Mouse (Mus musculus) lung, postnatal 4 days (tissue): Measurements from ENCODE around the gene Pclo.
"Not testable (repeated sequence)": the region's sequence is repeated elsewhere in the genome, so short reads cannot be mapped to it uniquely, and the experiment has no call there.

Experiments used
- DNase-seq, 2 experiments: peaks; one replicate each; pipeline ENCODE4 v3.0.0; 2021

The Pclo gene

GRCm38 (mm10) chr5:14691995-14692394, 177.3 kb downstream of the Pclo start:
- no peak for DNase-seq

- no peak for DNase-seq
These were observed 182.0 kb downstream of the Pclo start for GRCm38 (mm10) chr5:14696745-14697144.

- no peak for DNase-seq
These were observed 186.2 kb downstream of the Pclo start for GRCm38 (mm10) chr5:14700900-14701299.

- DNase-seq = no peak
These were observed 190.7 kb downstream of the Pclo start for GRCm38 (mm10) chr5:14705423-14705822.

GRCm38 (mm10) chr5:14707311-14707710, 192.6 kb downstream of the Pclo start:
- no peak for DNase-seq

- no peak for DNase-seq
These were observed 208.9 kb downstream of the Pclo start for GRCm38 (mm10) chr5:14723576-14723975.

GRCm38 (mm10) chr5:14728676-14729253, 214.0 kb downstream of the Pclo start:
- no peak for DNase-seq

GRCm38 (mm10) chr5:14750882-14751281, 236.2 kb downstream of the Pclo start:
- no peak for DNase-seq

- DNase-seq = no peak
These were observed 252.0 kb downstream of the Pclo start for GRCm38 (mm10) chr5:14766686-14767085.

GRCm38 (mm10) chr5:14782362-14783082, 267.8 kb downstream of the Pclo start:
- no peak for DNase-seq

GRCm38 (mm10) chr5:14793891-14794290, 279.2 kb downstream of the Pclo start:
- DNase-seq = no peak

- peak in 1 of 2 experiments; percentile 16 for DNase-seq
These were observed 292.4 kb downstream of the Pclo start for GRCm38 (mm10) chr5:14807136-14807535.

- no peak for DNase-seq
These were observed 318.6 kb downstream of the Pclo start for GRCm38 (mm10) chr5:14833165-14833860.

GRCm38 (mm10) chr5:14834155-14834991, 319.7 kb downstream of the Pclo start:
- no peak for DNase-seq

GRCm38 (mm10) chr5:14853650-14854049, 338.9 kb downstream of the Pclo start:
- DNase-seq = no peak

GRCm38 (mm10) chr5:14885291-14885690, 370.6 kb downstream of the Pclo start:
- DNase-seq = peak; percentile 9 to 23

GRCm38 (mm10) chr5:14892242-14892641, 377.5 kb downstream of the Pclo start:
- DNase-seq = no peak

- not testable (repeated sequence) for DNase-seq
These were observed 388.8 kb downstream of the Pclo start for GRCm38 (mm10) chr5:14903539-14903938.
